Mouse (Mus musculus) midbrain, embryonic 13.5 days (tissue): ENCODE measurements around the gene Mex3d. TPM values are rescaled to one million over a fixed set of nuclear protein-coding genes. Genes with fewer than 3 reads are reported as not detected.

Experiments used
- ATAC-seq: fragments of 200-750 bp; cut with Nextera tagmentation; 2 replicates; pipeline ENCODE4 v1.8.0; 2017; ENCODE audit warnings: mild to moderate bottlenecking, moderate TSS enrichment, moderate library complexity
- H3K27ac ChIP-seq: fragments of 300-500 bp; sonication (generic); 2 replicates; pipeline ENCODE4 v1.5.1; 2015; ENCODE audit warnings: inconsistent platforms, mild to moderate bottlenecking, moderate library complexity
- H3K27me3 ChIP-seq: fragments of 300-500 bp; sonication (generic); 2 replicates; pipeline ENCODE4 v1.6.1; 2015; ENCODE audit warnings: mild to moderate bottlenecking, inconsistent platforms
- H3K36me3 ChIP-seq: fragments of 300-500 bp; sonication (generic); 2 replicates; pipeline ENCODE4 v1.6.1; 2015; ENCODE audit warnings: mild to moderate bottlenecking, inconsistent platforms
- H3K4me1 ChIP-seq: fragments of 300-500 bp; sonication (generic); replicated peaks from 2 replicates; pipeline ENCODE4 v1.6.1; 2015; ENCODE audit warnings: inconsistent platforms
- H3K4me2 ChIP-seq: fragments of 300-500 bp; sonication (generic); replicated peaks from 2 replicates; pipeline ENCODE4 v1.6.1; 2015; ENCODE audit warnings: moderate library complexity, mild to moderate bottlenecking, inconsistent platforms
- H3K4me3 ChIP-seq: fragments of 300-500 bp; sonication (generic); replicated peaks from 2 replicates; pipeline ENCODE4 v1.5.1; 2015; ENCODE audit warnings: mild to moderate bottlenecking, inconsistent platforms
- H3K9ac ChIP-seq: fragments of 300-500 bp; sonication (generic); replicated peaks from 2 replicates; pipeline ENCODE4 v1.6.1; 2015; ENCODE audit warnings: mild to moderate bottlenecking, inconsistent platforms
- H3K9me3 ChIP-seq: fragments of 300-500 bp; sonication (generic); 2 replicates; pipeline ENCODE4 v1.6.1; 2016; ENCODE audit warnings: mild to moderate bottlenecking, inconsistent platforms
- WGBS: fragments of 180-500 bp; shearing (Covaris S2); methylation state at CpG from one replicate; pipeline ENCODE4 v1.1.7; 2015; 5-methylcytosine and 5-hydroxymethylcytosine counted together
- polyA plus RNA-seq: library from polyadenylated mRNA; unstranded; fragments of >200 nt; fragmentation: Nextera tagmentation; extraction: Ambion mirVana; gene quantifications from 2 replicates; pipeline ENCODE4 v1.2.1, GENCODE M21; 2015

Gene Mex3d
- polyA plus RNA-seq, 1 experiment from 2014 or later: 18.6 TPM

- no peaks in the 10 kb centered on the region for H3K27me3 ChIP-seq
- no peak for ATAC-seq
- peaks cover 59% of the 10 kb centered on the region for H3K36me3 ChIP-seq
- peaks cover 54% of the 10 kb centered on the region for H3K4me1 ChIP-seq
- H3K4me3 ChIP-seq: peak overlapping the region; percentile 100
- peak overlapping the region; percentile 98 for H3K4me2 ChIP-seq
- 0 out of 2 replicates have a peak overlapping the region, but pooled peaks have one; percentile 15 for H3K27ac ChIP-seq
- no peaks in the 10 kb centered on the region for H3K9me3 ChIP-seq
- peak overlapping the region; percentile 100 for H3K9ac ChIP-seq
- 66% methylated on average over 4 of the region's 4 CpGs for WGBS
These were observed 4.0 kb downstream of the Mex3d start for GRCm38 (mm10) chr10:80383431-80383830.

DNA sequence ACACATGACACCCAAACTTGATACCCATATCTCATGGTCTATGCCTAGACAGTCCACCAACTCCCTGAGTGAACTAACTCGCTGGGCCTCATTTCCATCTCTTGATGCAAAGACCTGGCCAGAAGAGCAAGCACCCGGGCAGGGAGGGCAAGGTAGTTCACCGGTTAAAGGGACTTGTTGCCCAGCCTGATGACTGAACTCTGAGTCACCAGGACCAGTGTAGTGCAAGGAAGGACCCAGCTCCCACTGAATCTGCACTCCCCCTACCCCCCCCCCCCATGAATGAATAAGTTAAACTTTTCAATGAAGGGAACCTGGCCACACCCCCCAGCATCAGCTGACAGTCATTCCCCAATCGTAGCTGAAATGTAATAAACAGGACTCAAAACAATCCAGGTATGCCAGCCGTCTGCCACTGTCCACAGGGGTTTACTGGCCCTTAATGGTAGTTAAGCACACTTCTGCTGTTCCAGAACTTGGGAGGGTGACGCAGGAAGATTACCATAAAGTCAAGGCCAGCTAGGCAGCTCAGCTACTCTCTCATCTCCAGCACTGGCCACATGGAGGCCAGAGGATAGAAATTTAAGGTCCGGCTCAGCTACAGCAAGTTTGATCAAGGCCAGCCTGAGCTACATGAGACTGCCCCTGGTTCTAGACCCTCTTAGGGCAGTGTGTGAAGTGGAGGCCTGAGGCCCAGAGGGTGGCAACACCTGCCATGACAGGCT, 4.7 kb downstream of the Mex3d start:
- 86% methylated on average over 7 of the region's 7 CpGs for WGBS
- Histone ChIP-seq H3K9me3 (no peaks in the 10 kb centered on the region), H3K4me2 (peak overlapping the region; percentile 98), H3K27me3 (no peaks in the 10 kb centered on the region), H3K9ac (peak overlapping the region; percentile 100), H3K4me1 (peaks cover 47% of the 10 kb centered on the region), H3K27ac (0 out of 2 replicates have a peak overlapping the region, but pooled peaks have one; percentile 15), H3K36me3 (peaks cover 59% of the 10 kb centered on the region), H3K4me3 (peak overlapping the region; percentile 100)
- no peak for ATAC-seq

GRCm38 (mm10) chr10:80377716-80378115, 9.7 kb downstream of the Mex3d start:
- peaks cover 19% of the 10 kb centered on the region for H3K4me1 ChIP-seq
- no peak overlapping the region for H3K4me3 ChIP-seq
- no peak overlapping the region for H3K27ac ChIP-seq
- no peak overlapping the region for H3K4me2 ChIP-seq
- no peak for ATAC-seq
- 49% methylated on average over 10 of the region's 10 CpGs for WGBS
- H3K27me3 ChIP-seq: no peaks in the 10 kb centered on the region
- no peaks in the 10 kb centered on the region for H3K9me3 ChIP-seq
- H3K36me3 ChIP-seq: peaks cover 34% of the 10 kb centered on the region
- no peak overlapping the region for H3K9ac ChIP-seq

GRCm38 (mm10) chr10:80376160-80376559, 11.3 kb downstream of the Mex3d start:
- H3K27me3 ChIP-seq: peaks cover 5% of the 10 kb centered on the region; the same call in 1 of the 2 replicates
- no peak overlapping the region for H3K9ac ChIP-seq
- 2% methylated on average over 7 of the region's 7 CpGs for WGBS
- no peak overlapping the region for H3K27ac ChIP-seq
- no peaks in the 10 kb centered on the region for H3K9me3 ChIP-seq
- 0 out of 2 replicates have a peak, but pooled peaks have one; percentile 45 for ATAC-seq
- no peak overlapping the region for H3K4me3 ChIP-seq
- peaks cover 18% of the 10 kb centered on the region for H3K36me3 ChIP-seq
- no peak overlapping the region for H3K4me2 ChIP-seq
- peaks cover 18% of the 10 kb centered on the region for H3K4me1 ChIP-seq

DNA sequence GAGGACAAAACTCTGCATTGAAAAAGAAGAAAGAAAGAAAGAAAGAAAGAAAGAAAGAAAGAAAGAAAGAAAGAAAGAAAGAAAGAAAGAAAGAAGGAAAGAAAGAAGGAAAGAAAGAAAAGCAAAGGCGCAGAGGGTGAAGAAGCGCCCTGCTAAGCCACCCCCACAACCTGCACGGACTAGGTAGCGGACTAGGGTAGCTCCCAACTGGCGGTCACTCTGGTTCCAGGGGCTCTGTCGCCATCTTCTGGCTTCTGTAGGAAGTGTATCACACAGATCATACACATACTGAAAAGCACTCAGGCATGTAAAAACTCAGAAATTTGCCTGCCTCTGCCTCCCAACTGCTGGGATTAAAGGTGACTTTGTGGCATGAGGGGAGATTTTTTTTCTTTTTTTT, 13.4 kb downstream of the Mex3d start:
- no peak for ATAC-seq
- Histone ChIP-seq H3K27me3 (peaks cover 5% of the 10 kb centered on the region; the same call in 1 of the 2 replicates), H3K9me3 (no peaks in the 10 kb centered on the region), H3K4me1 (peaks cover 12% of the 10 kb centered on the region), H3K4me2 (no peak overlapping the region), H3K4me3 (no peak overlapping the region), H3K36me3 (no peaks in the 10 kb centered on the region), H3K27ac (no peak overlapping the region), H3K9ac (no peak overlapping the region)
- WGBS: 17% methylated on average over 6 of the region's 6 CpGs

- Histone ChIP-seq H3K27ac (no peak overlapping the region), H3K4me3 (no peak overlapping the region), H3K4me1 (peaks cover 12% of the 10 kb centered on the region), H3K9ac (no peak overlapping the region), H3K4me2 (no peak overlapping the region), H3K27me3 (peaks cover 5% of the 10 kb centered on the region; the same call in 1 of the 2 replicates), H3K36me3 (no peaks in the 10 kb centered on the region), H3K9me3 (no peaks in the 10 kb centered on the region)
- 86% methylated on average over 6 of the region's 6 CpGs for WGBS
- ATAC-seq: no peak
These were observed 14.8 kb downstream of the Mex3d start for GRCm38 (mm10) chr10:80372706-80373105.

DNA sequence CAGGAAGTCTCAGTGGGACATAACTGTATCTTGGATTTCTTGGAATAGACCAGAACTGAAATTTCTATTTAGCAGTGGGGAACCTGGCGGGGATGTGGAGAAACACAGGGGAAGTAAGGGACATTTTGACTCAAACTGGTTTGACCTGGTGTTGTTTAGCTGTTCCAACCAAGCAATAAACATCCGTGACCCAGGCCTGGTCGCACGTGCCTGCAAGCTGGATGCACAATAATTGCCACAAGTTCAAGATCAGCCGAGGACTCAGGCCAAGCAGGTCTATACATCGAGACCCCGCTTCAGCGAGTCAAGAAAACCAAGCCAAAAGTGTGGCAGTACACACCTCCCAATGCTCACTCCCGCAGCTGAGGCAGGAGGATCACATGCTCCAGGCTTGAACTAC, 15.5 kb downstream of the Mex3d start:
- ATAC-seq: no peak
- Histone ChIP-seq H3K36me3 (no peaks in the 10 kb centered on the region), H3K4me1 (peaks cover 12% of the 10 kb centered on the region), H3K27ac (0 out of 2 replicates have a peak overlapping the region, but pooled peaks have one; percentile 1), H3K4me2 (peak overlapping the region; percentile 35), H3K4me3 (peak overlapping the region; percentile 23; the same call in 1 of the 2 replicates), H3K9me3 (no peaks in the 10 kb centered on the region), H3K27me3 (peaks cover 10% of the 10 kb centered on the region; the same call in 1 of the 2 replicates), H3K9ac (peak overlapping the region; percentile 21; the same call in 1 of the 2 replicates)
- 52% methylated on average over 9 of the region's 9 CpGs for WGBS

DNA sequence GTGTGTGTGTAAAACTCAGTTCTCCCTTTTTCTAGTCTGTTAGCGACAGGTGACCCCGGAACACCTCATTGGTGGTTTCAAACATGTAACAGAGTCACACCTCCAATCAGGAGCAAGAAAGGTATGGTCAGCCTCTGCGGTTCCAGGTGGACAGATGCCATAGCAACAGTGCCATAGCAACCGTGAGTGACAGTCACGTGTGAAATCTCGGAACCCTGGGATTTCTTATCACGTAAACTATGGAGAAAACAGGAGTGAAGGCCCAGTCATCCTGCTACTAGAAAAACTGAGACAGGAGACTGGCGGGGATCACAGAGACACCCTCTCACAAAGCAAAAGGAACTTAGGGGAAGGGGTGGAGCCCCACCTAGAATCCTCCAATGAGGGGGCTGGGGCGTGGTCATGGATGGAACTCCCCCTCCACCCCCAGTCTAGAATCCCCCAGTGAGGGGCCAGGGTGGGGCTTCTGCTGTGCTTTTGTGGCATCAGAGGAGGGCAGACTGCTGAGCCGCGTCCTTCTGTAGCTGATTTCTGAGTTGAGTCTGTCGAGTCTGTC, 16.0 kb downstream of the Mex3d start:
- peak; percentile 73 for ATAC-seq
- 7% methylated on average over 12 of the region's 12 CpGs for WGBS
- H3K27me3 ChIP-seq: peaks cover 10% of the 10 kb centered on the region; the same call in 1 of the 2 replicates
- peak overlapping the region; percentile 23 for H3K4me3 ChIP-seq
- H3K27ac ChIP-seq: 0 out of 2 replicates have a peak overlapping the region, but pooled peaks have one; percentile 1
- peaks cover 12% of the 10 kb centered on the region for H3K4me1 ChIP-seq
- 0 out of 2 replicates have a peak overlapping the region, but pooled peaks have one; percentile 21 for H3K9ac ChIP-seq
- H3K9me3 ChIP-seq: no peaks in the 10 kb centered on the region
- H3K4me2 ChIP-seq: peak overlapping the region; percentile 35
- H3K36me3 ChIP-seq: no peaks in the 10 kb centered on the region

DNA sequence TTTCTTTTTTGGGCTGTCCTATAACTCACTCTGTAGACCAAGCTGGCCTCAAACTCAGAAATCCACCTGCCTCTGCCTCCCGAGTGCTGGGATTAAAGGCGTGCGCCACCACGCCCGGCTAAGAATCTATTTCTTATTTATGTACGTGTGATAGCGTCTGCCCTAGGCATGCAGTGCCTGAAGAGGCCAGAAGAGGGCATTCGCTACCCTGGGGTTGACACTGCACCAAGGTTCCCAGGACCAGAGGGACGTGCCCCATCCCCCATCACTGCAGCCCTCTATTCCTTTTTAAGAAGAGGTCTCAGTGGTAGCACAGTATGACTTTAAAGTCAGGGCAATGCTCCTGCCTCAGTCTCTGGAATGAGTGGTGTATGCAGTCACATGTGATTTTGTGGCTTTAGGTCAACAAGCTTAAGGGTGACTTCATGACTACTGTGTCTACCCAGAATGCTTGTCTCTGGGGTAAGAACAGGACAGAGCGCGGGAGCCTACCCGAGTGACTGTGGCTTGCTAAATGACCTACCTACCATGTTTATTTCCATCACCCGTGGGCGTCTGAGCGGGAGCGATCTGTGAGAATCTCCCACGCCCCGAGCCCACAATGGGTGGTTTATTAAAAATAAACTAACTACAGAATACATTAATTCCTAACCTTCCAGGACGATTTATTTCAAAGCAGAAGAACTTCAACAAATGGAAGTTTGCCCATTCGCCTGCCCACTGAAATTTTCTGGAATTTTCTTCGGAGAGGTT, 17.3 kb downstream of the Mex3d start:
- Histone ChIP-seq H3K4me2 (no peak overlapping the region), H3K4me3 (no peak overlapping the region), H3K27me3 (peaks cover 10% of the 10 kb centered on the region; the same call in 1 of the 2 replicates), H3K27ac (no peak overlapping the region), H3K36me3 (no peaks in the 10 kb centered on the region), H3K4me1 (peaks cover 12% of the 10 kb centered on the region), H3K9me3 (no peaks in the 10 kb centered on the region), H3K9ac (no peak overlapping the region)
- 84% methylated on average over 21 of the region's 21 CpGs for WGBS
- no peak for ATAC-seq

GRCm38 (mm10) chr10:80368392-80368791, 19.1 kb downstream of the Mex3d start:
- WGBS: 90% methylated on average over 6 of the region's 6 CpGs
- Histone ChIP-seq H3K9me3 (no peaks in the 10 kb centered on the region), H3K27me3 (peaks cover 10% of the 10 kb centered on the region; the same call in 1 of the 2 replicates)

DNA sequence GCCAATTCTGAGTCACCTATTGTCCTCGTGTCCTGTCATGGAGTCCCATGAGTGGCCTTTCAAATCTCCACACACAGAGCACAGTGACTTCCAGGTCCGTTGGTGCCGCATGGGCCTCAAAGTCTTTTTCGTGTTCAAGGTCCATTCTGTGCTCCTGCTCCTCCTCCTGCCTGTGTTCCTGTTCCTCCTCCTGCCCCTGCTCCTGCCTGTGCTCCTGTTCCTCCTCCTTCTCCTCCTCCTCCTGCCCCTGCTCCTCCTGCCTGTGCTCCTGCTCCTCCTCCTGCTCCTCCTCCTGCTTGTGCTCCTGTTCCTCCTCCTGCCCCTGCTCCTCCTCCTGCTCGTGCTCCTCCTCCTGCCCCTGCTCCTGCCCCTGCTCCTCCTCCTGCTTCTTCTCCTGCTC, 19.5 kb downstream of the Mex3d start:
- H3K9ac ChIP-seq: no peak overlapping the region
- H3K27ac ChIP-seq: no peak overlapping the region
- H3K4me2 ChIP-seq: no peak overlapping the region
- WGBS: 64% methylated on average over 5 of the region's 5 CpGs
- H3K4me1 ChIP-seq: peaks cover 19% of the 10 kb centered on the region
- no peaks in the 10 kb centered on the region for H3K36me3 ChIP-seq
- no peak for ATAC-seq
- H3K9me3 ChIP-seq: no peaks in the 10 kb centered on the region
- H3K27me3 ChIP-seq: peaks cover 11% of the 10 kb centered on the region; the same call in 1 of the 2 replicates
- H3K4me3 ChIP-seq: no peak overlapping the region

More at GRCm38 (mm10) chr10:80368392-80368791, 19.1 kb downstream of the Mex3d start:
- no peak for ATAC-seq
- Histone ChIP-seq H3K27ac (no peak overlapping the region), H3K4me1 (peaks cover 19% of the 10 kb centered on the region), H3K4me2 (no peak overlapping the region), H3K36me3 (no peaks in the 10 kb centered on the region), H3K9ac (no peak overlapping the region), H3K4me3 (no peak overlapping the region)
